Mouse (Mus musculus) liver, embryonic 14.5 days (tissue): ENCODE data around the gene Cytl1. TPM values are rescaled to one million over a fixed set of nuclear protein-coding genes. Genes with fewer than 3 reads are reported as not detected.

Experiments
- ATAC-seq: fragments of 200-750 bp; cut with Nextera tagmentation; 2 replicates; pipeline ENCODE4 v1.8.0; 2017; ENCODE audit warnings: moderate number of reproducible peaks, mild to moderate bottlenecking, moderate library complexity; ENCODE audit not compliant: insufficient read depth
- DNase-seq, 3 experiments: peaks; one replicate each; pipeline ENCODE4 v3.0.0-alpha.2; 2012 to 2013; ENCODE audit warnings: low read depth in 3 of 3, low spot score in 3 of 3
- H3K27ac ChIP-seq: fragments of 300-500 bp; sonication (generic); 2 replicates; pipeline ENCODE4 v1.5.1; 2014; ENCODE audit warnings: moderate library complexity, mild to moderate bottlenecking, control low read depth, inconsistent platforms
- H3K27me3 ChIP-seq: fragments of 300-500 bp; sonication (generic); 2 replicates; pipeline ENCODE4 v1.6.1; 2014; ENCODE audit warnings: mild to moderate bottlenecking, low read length, moderate library complexity; ENCODE audit not compliant: control insufficient read depth, insufficient read depth
- H3K36me3 ChIP-seq: fragments of 300-500 bp; sonication (generic); replicated peaks from 2 replicates; pipeline ENCODE4 v1.6.1; 2014; ENCODE audit warnings: low read depth; ENCODE audit not compliant: control insufficient read depth, insufficient read depth
- H3K4me1 ChIP-seq, 2 experiments: fragments of 200-500 bp in 1 of 2; fragments of 300-500 bp in 1 of 2; sonication (generic) in 1 of 2; replicated peaks; 2 replicates each; pipeline ENCODE4 v1.6.1; 2012 to 2014; ENCODE audit warnings: antibody characterized with exemption in 1 of 2, inconsistent platforms in 1 of 2, low read length in 1 of 2; ENCODE audit not compliant: control insufficient read depth in 2 of 2, insufficient read depth in 2 of 2
- H3K4me2 ChIP-seq: fragments of 300-500 bp; sonication (generic); 2 replicates; pipeline ENCODE4 v1.6.1; 2014; ENCODE audit warnings: low read depth, mild to moderate bottlenecking, control low read depth, moderate library complexity
- H3K4me3 ChIP-seq, 2 experiments: fragments of 200-500 bp in 1 of 2; fragments of 300-500 bp in 1 of 2; sonication (generic) in 1 of 2; 2 replicates each; pipeline ENCODE4 v1.5.1; 2012 to 2014; ENCODE audit warnings: low read depth in 2 of 2, low read length in 2 of 2, mild to moderate bottlenecking in 2 of 2, control low read depth in 1 of 2, inconsistent platforms in 1 of 2, moderate library complexity in 1 of 2; ENCODE audit not compliant: insufficient read depth in 1 of 2
- H3K9ac ChIP-seq: fragments of 300-500 bp; sonication (generic); replicated peaks from 2 replicates; pipeline ENCODE4 v1.6.1; 2014; ENCODE audit warnings: mild to moderate bottlenecking, control low read depth, moderate library complexity
- H3K9me3 ChIP-seq: fragments of 300-500 bp; sonication (generic); 2 replicates; pipeline ENCODE4 v1.6.1; 2016; ENCODE audit warnings: low read length, mixed read lengths; ENCODE audit not compliant: control insufficient read depth
- CTCF ChIP-seq: IDR thresholded peaks from 2 replicates; pipeline ENCODE4 v1.5.1; 2016; ENCODE audit warnings: antibody characterized with exemption, low read depth, control low read depth
- EP300 ChIP-seq: IDR thresholded peaks from 2 replicates; pipeline ENCODE4 v1.6.1; 2016; ENCODE audit warnings: antibody characterized with exemption, low read depth
- WGBS: fragments of 180-500 bp; shearing (Covaris S2); extraction: QIAGEN DNeasy Blood & Tissue Kit; methylation state at CpG from one replicate; pipeline ENCODE4 v1.1.7; 2014; ENCODE audit not compliant: insufficient replicate concordance; 5-methylcytosine and 5-hydroxymethylcytosine counted together
- polyA plus RNA-seq, 2 experiments: library from polyadenylated mRNA; depleted of rRNA in 1 of 2; stranded (reverse) in 1 of 2; unstranded in 1 of 2; fragments of >200 nt; fragmentation: Nextera tagmentation in 1 of 2; extraction: Ambion mirVana in 1 of 2; gene quantifications; 2 replicates each; pipeline versions ENCODE4 v1.2.1 to v1.2.3; 2012 to 2014

Gene Cytl1
- 0.15 TPM in 1 of 2 replicates, not detected in the other for polyA plus RNA-seq (2012; rRNA removed)
- not detected in 2 replicates for polyA plus RNA-seq (2014; fragmentation: Nextera tagmentation; extraction: Ambion mirVana)

GRCm38 (mm10) chr5:37735224-37735623 is at the start of gene Cytl1:
TSS of gene Cytl1 (plus strand) at chr5:37735519.
- TF ChIP-seq CTCF (no peak), EP300 (no peak)
- no peak within 1 kb of the TSS for H3K4me2 ChIP-seq
- WGBS: 39% methylated on average over 5 of the region's 5 CpGs
- no peak within 1 kb of the TSS for H3K27ac ChIP-seq
- H3K9me3 ChIP-seq: no peaks in the 10 kb centered on the region
- H3K36me3 ChIP-seq: no peaks in the 10 kb centered on the region
- ATAC-seq (no peak), DNase-seq (no peak)
- H3K27me3 ChIP-seq: no peaks in the 10 kb centered on the region
- no peak within 1 kb of the TSS for H3K4me3 ChIP-seq
- H3K4me1 ChIP-seq: no peaks in the 10 kb centered on the region
- H3K9ac ChIP-seq: no peak within 1 kb of the TSS

GRCm38 (mm10) chr5:37692759-37693158 is 42.6 kb upstream of the Cytl1 start:
- ATAC-seq: no peak
- TF ChIP-seq CTCF: no peak
- TF ChIP-seq EP300: no peak
- 54% methylated on average over 3 of the region's 3 CpGs for WGBS

GRCm38 (mm10) chr5:37695773-37696172 is 39.5 kb upstream of the Cytl1 start:
- 47% methylated on average over 4 of the region's 4 CpGs for WGBS
- H3K27me3 ChIP-seq: no peaks in the 10 kb centered on the region
- H3K9ac ChIP-seq: no peak overlapping the region
- H3K9me3 ChIP-seq: no peaks in the 10 kb centered on the region
- no peak overlapping the region for H3K4me2 ChIP-seq
- H3K36me3 ChIP-seq: no peaks in the 10 kb centered on the region
- no peak overlapping the region for H3K4me3 ChIP-seq
- H3K4me1 ChIP-seq: no peaks in the 10 kb centered on the region
- ATAC-seq (no peak), DNase-seq (no peak)
- no peak overlapping the region for H3K27ac ChIP-seq
- TF ChIP-seq CTCF (no peak), EP300 (no peak)

More at GRCm38 (mm10) chr5:37692759-37693158, 42.6 kb upstream of the Cytl1 start:
- no peak overlapping the region for H3K9ac ChIP-seq
- H3K4me1 ChIP-seq: no peaks in the 10 kb centered on the region
- no peaks in the 10 kb centered on the region for H3K9me3 ChIP-seq
- no peak overlapping the region for H3K4me3 ChIP-seq
- no peak overlapping the region for H3K27ac ChIP-seq
- no peak overlapping the region for H3K4me2 ChIP-seq
- no peaks in the 10 kb centered on the region for H3K36me3 ChIP-seq
- DNase-seq: no peak
- no peaks in the 10 kb centered on the region for H3K27me3 ChIP-seq

- no peak overlapping the region for H3K27ac ChIP-seq
- no peak for DNase-seq
- ATAC-seq: no peak
- WGBS: 69% methylated on average over 7 of the region's 7 CpGs
- TF ChIP-seq CTCF: no peak
- no peak for TF ChIP-seq EP300
- H3K9ac ChIP-seq: no peak overlapping the region
- no peaks in the 10 kb centered on the region for H3K9me3 ChIP-seq
- H3K4me2 ChIP-seq: no peak overlapping the region
- H3K4me3 ChIP-seq: no peak overlapping the region
- H3K27me3 ChIP-seq: no peaks in the 10 kb centered on the region
- no peaks in the 10 kb centered on the region for H3K4me1 ChIP-seq
- H3K36me3 ChIP-seq: no peaks in the 10 kb centered on the region
Observed at GRCm38 (mm10) chr5:37697286-37697685, 38.0 kb upstream of the Cytl1 start.

- no peak overlapping the region for H3K4me2 ChIP-seq
- H3K27me3 ChIP-seq: no peaks in the 10 kb centered on the region
- ATAC-seq: no peak
- TF ChIP-seq CTCF (no peak), EP300 (no peak)
- H3K9me3 ChIP-seq: no peaks in the 10 kb centered on the region
- no peaks in the 10 kb centered on the region for H3K36me3 ChIP-seq
- no peak overlapping the region for H3K9ac ChIP-seq
- H3K27ac ChIP-seq: no peak overlapping the region
- no peaks in the 10 kb centered on the region for H3K4me1 ChIP-seq
- WGBS: 53% methylated on average over 12 of the region's 12 CpGs
- no peak for DNase-seq
- no peak overlapping the region for H3K4me3 ChIP-seq
Observed at GRCm38 (mm10) chr5:37699757-37700156, 35.6 kb upstream of the Cytl1 start.
